19 mouse cellular contexts compared by ENCODE assay signal in genomic region chr19:42075051-42075450, GRCm38 (mm10). TPM values are rescaled to one million over a fixed set of nuclear protein-coding genes. Genes with fewer than 3 reads are reported as not detected.
DNase-seq lines count a peak whose midpoint lies in the region; ATAC-seq and TF ChIP-seq lines count a peak whose summit lies in the region.
"Had no signal": no experiment of that assay in that cellular context is flagged by ENCODE, and none has a peak within 500 bp of the region (broad histone marks: within the 10 kb centered on the region; RNA-seq: fewer than 3 reads in every experiment).

No protein-coding gene starts in this region.

- H3K9me3 ChIP-seq in forebrain, embryonic 12.5 days, result no peaks in the 10 kb centered on the region
- H3K9me3 ChIP-seq in forebrain, embryonic 10.5 days, result no peaks in the 10 kb centered on the region
- H3K9me3 ChIP-seq in heart, embryonic 11.5 days (replicated peaks; ENCODE audit: control insufficient read depth, low read length), result no peaks in the 10 kb centered on the region
- no peaks in the 10 kb centered on the region for H3K9me3 ChIP-seq in intestine, postnatal 0 days (ENCODE audit: control insufficient read depth)
- no peaks in the 10 kb centered on the region for H3K9me3 ChIP-seq in intestine, embryonic 16.5 days (ENCODE audit: control insufficient read depth, low read length)
- no peaks in the 10 kb centered on the region for H3K9me3 ChIP-seq in midbrain, embryonic 11.5 days (ENCODE audit: control insufficient read depth, low read length)
- no peaks in the 10 kb centered on the region for H3K9me3 ChIP-seq in midbrain, embryonic 15.5 days
- H3K9me3 ChIP-seq: embryonic facial prominence, embryonic 10.5 days; forebrain, embryonic 15.5 days; heart, embryonic 13.5 days; hindbrain, embryonic 13.5 days; intestine, embryonic 15.5 days had no signal

- no peak for DNase-seq in forebrain, embryonic 10.5 days (ENCODE audit: extremely low spot score, low spot score)
- DNase-seq in heart, adult 11 months, result peak; percentile 96
- peak; percentile 19 for DNase-seq in midbrain, embryonic 11.5 days (ENCODE audit: low spot score, missing footprints)
- DNase-seq: adrenal gland, postnatal 25 days; cerebellum, adult 2 months; cerebellum, postnatal 10 days had no signal

- H3K27me3 ChIP-seq in forebrain, embryonic 12.5 days, result no peaks in the 10 kb centered on the region
- H3K27me3 ChIP-seq in forebrain, embryonic 10.5 days (ENCODE audit: poor library complexity, severe bottlenecking), result no peaks in the 10 kb centered on the region
- no peaks in the 10 kb centered on the region for H3K27me3 ChIP-seq in heart, embryonic 11.5 days (ENCODE audit: control insufficient read depth, insufficient read depth, low read length)
- no peaks in the 10 kb centered on the region for H3K27me3 ChIP-seq in intestine, postnatal 0 days (replicated peaks; ENCODE audit: control insufficient read depth, insufficient read depth, low read length)
- no peaks in the 10 kb centered on the region for H3K27me3 ChIP-seq in intestine, embryonic 16.5 days (replicated peaks; ENCODE audit: control insufficient read depth, insufficient read depth, low read length)
- no peaks in the 10 kb centered on the region for H3K27me3 ChIP-seq in midbrain, embryonic 11.5 days (ENCODE audit: control insufficient read depth, insufficient read depth, low read length)
- no peaks in the 10 kb centered on the region for H3K27me3 ChIP-seq in midbrain, embryonic 15.5 days (replicated peaks)
- H3K27me3 ChIP-seq: forebrain, embryonic 15.5 days; heart, embryonic 13.5 days; hindbrain, embryonic 13.5 days; intestine, embryonic 15.5 days had no signal

- peak overlapping the region; percentile 17; the same call in 1 of the 2 replicates for H3K9ac ChIP-seq in forebrain, embryonic 12.5 days
- no peak overlapping the region for H3K9ac ChIP-seq in heart, embryonic 11.5 days (ENCODE audit: low read depth, low read length)
- H3K9ac ChIP-seq in intestine, postnatal 0 days (ENCODE audit: low read depth, low read length), result 0 out of 2 replicates have a peak overlapping the region, but pooled peaks have one; percentile 17
- no peak overlapping the region for H3K9ac ChIP-seq in intestine, embryonic 16.5 days (ENCODE audit: low read depth, low read length)
- H3K9ac ChIP-seq in midbrain, embryonic 11.5 days (ENCODE audit: low read length), result no peak overlapping the region
- no peak overlapping the region for H3K9ac ChIP-seq in midbrain, embryonic 15.5 days
- H3K9ac ChIP-seq: forebrain, embryonic 15.5 days; heart, embryonic 13.5 days; hindbrain, embryonic 13.5 days; intestine, embryonic 15.5 days had no signal

- ATAC-seq in forebrain, embryonic 12.5 days (ENCODE audit: low FRiP score), result no peak
- no peak for ATAC-seq in heart, embryonic 11.5 days (replicated peaks; ENCODE audit: insufficient number of reproducible peaks, low FRiP score, low TSS enrichment)
- ATAC-seq in intestine, postnatal 0 days, result no peak
- ATAC-seq in intestine, embryonic 16.5 days, result no peak
- no peak for ATAC-seq in midbrain, embryonic 11.5 days (ENCODE audit: low FRiP score)
- ATAC-seq in midbrain, embryonic 15.5 days (replicated peaks), result no peak
- ATAC-seq: forebrain, embryonic 15.5 days; intestine, embryonic 15.5 days had no signal

- no peak overlapping the region for H3K27ac ChIP-seq in forebrain, embryonic 12.5 days
- no peak overlapping the region for H3K27ac ChIP-seq in forebrain, embryonic 10.5 days
- no peak overlapping the region for H3K27ac ChIP-seq in heart, embryonic 11.5 days (ENCODE audit: low read depth, low read length)
- H3K27ac ChIP-seq in intestine, postnatal 0 days (ENCODE audit: low read depth, low read length), result no peak overlapping the region
- no peak overlapping the region for H3K27ac ChIP-seq in intestine, embryonic 16.5 days (ENCODE audit: low read length)
- H3K27ac ChIP-seq in midbrain, embryonic 11.5 days (ENCODE audit: low read depth, low read length), result no peak overlapping the region
- H3K27ac ChIP-seq in midbrain, embryonic 15.5 days, result no peak overlapping the region
- H3K27ac ChIP-seq: embryonic facial prominence, embryonic 10.5 days; forebrain, embryonic 15.5 days; heart, embryonic 13.5 days; hindbrain, embryonic 13.5 days; intestine, embryonic 15.5 days had no signal

- H3K36me3 ChIP-seq in forebrain, embryonic 12.5 days (replicated peaks), result peaks cover 39% of the 10 kb centered on the region
- peaks cover 45% of the 10 kb centered on the region for H3K36me3 ChIP-seq in forebrain, embryonic 10.5 days (replicated peaks)
- no peaks in the 10 kb centered on the region for H3K36me3 ChIP-seq in heart, embryonic 11.5 days (ENCODE audit: control insufficient read depth, insufficient read depth, low read length)
- H3K36me3 ChIP-seq in intestine, postnatal 0 days (ENCODE audit: control insufficient read depth, insufficient read depth), result no peaks in the 10 kb centered on the region
- H3K36me3 ChIP-seq in intestine, embryonic 16.5 days (ENCODE audit: control insufficient read depth, insufficient read depth, low read length), result no peaks in the 10 kb centered on the region
- H3K36me3 ChIP-seq in midbrain, embryonic 11.5 days (ENCODE audit: control insufficient read depth, insufficient read depth, low read length), result peaks cover 8% of the 10 kb centered on the region; the same call in 1 of the 2 replicates
- peaks cover 20% of the 10 kb centered on the region for H3K36me3 ChIP-seq in midbrain, embryonic 15.5 days (replicated peaks)
- H3K36me3 ChIP-seq: intestine, embryonic 15.5 days had no signal

- H3K4me2 ChIP-seq in forebrain, embryonic 12.5 days, result no peak overlapping the region
- H3K4me2 ChIP-seq in heart, embryonic 11.5 days, result no peak overlapping the region
- no peak overlapping the region for H3K4me2 ChIP-seq in intestine, postnatal 0 days (replicated peaks; ENCODE audit: low read depth)
- H3K4me2 ChIP-seq in intestine, embryonic 16.5 days (ENCODE audit: low read depth, low read length), result no peak overlapping the region
- no peak overlapping the region for H3K4me2 ChIP-seq in midbrain, embryonic 11.5 days
- no peak overlapping the region for H3K4me2 ChIP-seq in midbrain, embryonic 15.5 days
- H3K4me2 ChIP-seq: forebrain, embryonic 15.5 days; heart, embryonic 13.5 days; hindbrain, embryonic 13.5 days; intestine, embryonic 15.5 days had no signal

- no peak overlapping the region for H3K4me3 ChIP-seq in forebrain, embryonic 12.5 days (replicated peaks)
- H3K4me3 ChIP-seq in forebrain, embryonic 10.5 days, result no peak overlapping the region
- no peak overlapping the region for H3K4me3 ChIP-seq in heart, embryonic 11.5 days (ENCODE audit: low read depth, low read length)
- H3K4me3 ChIP-seq in intestine, postnatal 0 days (ENCODE audit: low read depth, low read length), result no peak overlapping the region
- H3K4me3 ChIP-seq in intestine, embryonic 16.5 days (ENCODE audit: low read length), result no peak overlapping the region
- H3K4me3 ChIP-seq in midbrain, embryonic 11.5 days (ENCODE audit: low read depth, low read length), result no peak overlapping the region
- no peak overlapping the region for H3K4me3 ChIP-seq in midbrain, embryonic 15.5 days
- H3K4me3 ChIP-seq: embryonic facial prominence, embryonic 10.5 days; forebrain, embryonic 15.5 days; heart, embryonic 13.5 days; hindbrain, embryonic 13.5 days; intestine, embryonic 15.5 days had no signal

- no peaks in the 10 kb centered on the region for H3K4me1 ChIP-seq in forebrain, embryonic 12.5 days
- 0 out of 2 replicates have a peak, but pooled peaks cover 2% of the 10 kb centered on the region for H3K4me1 ChIP-seq in forebrain, embryonic 10.5 days
- H3K4me1 ChIP-seq in heart, embryonic 11.5 days (ENCODE audit: control insufficient read depth, insufficient read depth, low read length), result no peaks in the 10 kb centered on the region
- peaks cover 4% of the 10 kb centered on the region; the same call in 1 of the 2 replicates for H3K4me1 ChIP-seq in intestine, postnatal 0 days (replicated peaks; ENCODE audit: control insufficient read depth, insufficient read depth, low read length)
- H3K4me1 ChIP-seq in intestine, embryonic 16.5 days (ENCODE audit: control insufficient read depth, insufficient read depth, low read length), result peaks cover 6% of the 10 kb centered on the region; the same call in 1 of the 2 replicates
- H3K4me1 ChIP-seq in midbrain, embryonic 11.5 days (ENCODE audit: control insufficient read depth, insufficient read depth, low read length), result no peaks in the 10 kb centered on the region
- no peaks in the 10 kb centered on the region for H3K4me1 ChIP-seq in midbrain, embryonic 15.5 days
- H3K4me1 ChIP-seq: embryonic facial prominence, embryonic 10.5 days; forebrain, embryonic 15.5 days; heart, embryonic 13.5 days; hindbrain, embryonic 13.5 days; intestine, embryonic 15.5 days had no signal

- no peak for TF ChIP-seq CTCF in intestine, postnatal 0 days (IDR thresholded peaks at IDR 0.05; ENCODE audit: low read depth)

- 92% methylated on average over 2 of the region's 2 CpGs for WGBS in forebrain, embryonic 12.5 days
- 87% methylated on average over 2 of the region's 2 CpGs for WGBS in forebrain, embryonic 10.5 days
- WGBS in heart, embryonic 11.5 days (ENCODE audit: insufficient replicate concordance), result 71% methylated on average over 2 of the region's 2 CpGs
- 84% methylated on average over 2 of the region's 2 CpGs for WGBS in intestine, postnatal 0 days
- 83% methylated on average over 2 of the region's 2 CpGs for WGBS in intestine, embryonic 16.5 days
- WGBS in midbrain, embryonic 11.5 days, result 90% methylated on average over 2 of the region's 2 CpGs
- WGBS in midbrain, embryonic 15.5 days, result 85% methylated on average over 2 of the region's 2 CpGs

RNA-seq across cellular contexts. Expression of gene Morn4, which starts 11.1 kb away (rescaled TPM):
- polyA plus RNA-seq in forebrain, embryonic 12.5 days (2016; fragmentation: Nextera tagmentation; extraction: Ambion mirVana), result 73.4 and 75.1 TPM in 2 replicates
- 43.1 and 43.4 TPM in 2 replicates for polyA plus RNA-seq in forebrain, embryonic 10.5 days (2016; fragmentation: Nextera tagmentation; extraction: Ambion mirVana)
- 17.7 and 18.7 TPM in 2 replicates for polyA plus RNA-seq in heart, embryonic 11.5 days (2014; fragmentation: Nextera tagmentation; extraction: Ambion mirVana)
- polyA plus RNA-seq in intestine, postnatal 0 days (2015; fragmentation: Nextera tagmentation; extraction: Ambion mirVana), result 14.5 and 15.9 TPM in 2 replicates
- 13.9 and 15.8 TPM in 2 replicates for polyA plus RNA-seq in intestine, embryonic 16.5 days (2015; fragmentation: Nextera tagmentation; extraction: Ambion mirVana)
- polyA plus RNA-seq in midbrain, embryonic 11.5 days (2014; fragmentation: Nextera tagmentation; extraction: Ambion mirVana), result 65.1 and 65.6 TPM in 2 replicates
- 154 and 162 TPM in 2 replicates for polyA plus RNA-seq in midbrain, embryonic 15.5 days (2015; fragmentation: Nextera tagmentation; extraction: Ambion mirVana)

RNA-seq across cellular contexts. Expression of gene Pi4k2a, which starts 15.2 kb away (rescaled TPM):
- 31.0 and 32.0 TPM in 2 replicates for polyA plus RNA-seq in forebrain, embryonic 12.5 days (2016; fragmentation: Nextera tagmentation; extraction: Ambion mirVana)
- 21.3 and 23.3 TPM in 2 replicates for polyA plus RNA-seq in forebrain, embryonic 10.5 days (2016; fragmentation: Nextera tagmentation; extraction: Ambion mirVana)
- 14.6 and 16.3 TPM in 2 replicates for polyA plus RNA-seq in heart, embryonic 11.5 days (2014; fragmentation: Nextera tagmentation; extraction: Ambion mirVana)
- 47.2 and 52.2 TPM in 2 replicates for polyA plus RNA-seq in intestine, postnatal 0 days (2015; fragmentation: Nextera tagmentation; extraction: Ambion mirVana)
- polyA plus RNA-seq in intestine, embryonic 16.5 days (2015; fragmentation: Nextera tagmentation; extraction: Ambion mirVana), result 6.4 and 6.6 TPM in 2 replicates
- 19.9 and 22.1 TPM in 2 replicates for polyA plus RNA-seq in midbrain, embryonic 11.5 days (2014; fragmentation: Nextera tagmentation; extraction: Ambion mirVana)
- 30.1 and 30.6 TPM in 2 replicates for polyA plus RNA-seq in midbrain, embryonic 15.5 days (2015; fragmentation: Nextera tagmentation; extraction: Ambion mirVana)

RNA-seq across cellular contexts. Expression of gene 4933411K16Rik, which starts 23.0 kb away (rescaled TPM):
- polyA plus RNA-seq in forebrain, embryonic 12.5 days (2016; fragmentation: Nextera tagmentation; extraction: Ambion mirVana), result 0.14 TPM in 2 replicates
- polyA plus RNA-seq in forebrain, embryonic 10.5 days (2016; fragmentation: Nextera tagmentation; extraction: Ambion mirVana), result not detected in 2 replicates
- not detected in 2 replicates for polyA plus RNA-seq in heart, embryonic 11.5 days (2014; fragmentation: Nextera tagmentation; extraction: Ambion mirVana)
- 0.08 TPM in 1 of 2 replicates, not detected in the other for polyA plus RNA-seq in intestine, postnatal 0 days (2015; fragmentation: Nextera tagmentation; extraction: Ambion mirVana)
- polyA plus RNA-seq in intestine, embryonic 16.5 days (2015; fragmentation: Nextera tagmentation; extraction: Ambion mirVana), result 0.16 TPM in 1 of 2 replicates, not detected in the other
- 0.10 TPM in 1 of 2 replicates, not detected in the other for polyA plus RNA-seq in midbrain, embryonic 11.5 days (2014; fragmentation: Nextera tagmentation; extraction: Ambion mirVana)
- polyA plus RNA-seq in midbrain, embryonic 15.5 days (2015; fragmentation: Nextera tagmentation; extraction: Ambion mirVana), result not detected in 2 replicates
- polyA plus RNA-seq: embryonic facial prominence, embryonic 14.5 days; forebrain, embryonic 15.5 days; heart, embryonic 13.5 days; heart, postnatal 0 days; hindbrain, embryonic 13.5 days; intestine, embryonic 15.5 days had no signal

RNA-seq across cellular contexts. Expression of gene Hoga1, which starts 29.6 kb away (rescaled TPM):
- 1.1 and 1.5 TPM in 2 replicates for polyA plus RNA-seq in forebrain, embryonic 12.5 days (2016; fragmentation: Nextera tagmentation; extraction: Ambion mirVana)
- polyA plus RNA-seq in forebrain, embryonic 10.5 days (2016; fragmentation: Nextera tagmentation; extraction: Ambion mirVana), result 0.95 and 1.3 TPM in 2 replicates
- polyA plus RNA-seq in heart, embryonic 11.5 days (2014; fragmentation: Nextera tagmentation; extraction: Ambion mirVana), result 0.72 and 1.6 TPM in 2 replicates
- polyA plus RNA-seq in intestine, postnatal 0 days (2015; fragmentation: Nextera tagmentation; extraction: Ambion mirVana), result 16.2 and 17.6 TPM in 2 replicates
- 2.2 and 2.7 TPM in 2 replicates for polyA plus RNA-seq in intestine, embryonic 16.5 days (2015; fragmentation: Nextera tagmentation; extraction: Ambion mirVana)
- 0.80 and 1.2 TPM in 2 replicates for polyA plus RNA-seq in midbrain, embryonic 11.5 days (2014; fragmentation: Nextera tagmentation; extraction: Ambion mirVana)
- polyA plus RNA-seq in midbrain, embryonic 15.5 days (2015; fragmentation: Nextera tagmentation; extraction: Ambion mirVana), result 1.1 and 1.3 TPM in 2 replicates

RNA-seq across cellular contexts. Expression of gene Ankrd2, which starts 39.3 kb away (rescaled TPM):
- 0.28 and 0.49 TPM in 2 replicates for polyA plus RNA-seq in forebrain, embryonic 12.5 days (2016; fragmentation: Nextera tagmentation; extraction: Ambion mirVana)
- polyA plus RNA-seq in forebrain, embryonic 10.5 days (2016; fragmentation: Nextera tagmentation; extraction: Ambion mirVana), result 0.42 TPM in 1 of 2 replicates, not detected in the other
- polyA plus RNA-seq in heart, embryonic 11.5 days (2014; fragmentation: Nextera tagmentation; extraction: Ambion mirVana), result not detected in 2 replicates
- 0.42 TPM in 1 of 2 replicates, not detected in the other for polyA plus RNA-seq in intestine, postnatal 0 days (2015; fragmentation: Nextera tagmentation; extraction: Ambion mirVana)
- polyA plus RNA-seq in intestine, embryonic 16.5 days (2015; fragmentation: Nextera tagmentation; extraction: Ambion mirVana), result 0.16 TPM in 1 of 2 replicates, not detected in the other
- not detected in 2 replicates for polyA plus RNA-seq in midbrain, embryonic 11.5 days (2014; fragmentation: Nextera tagmentation; extraction: Ambion mirVana)
- 0.56 and 0.83 TPM in 2 replicates for polyA plus RNA-seq in midbrain, embryonic 15.5 days (2015; fragmentation: Nextera tagmentation; extraction: Ambion mirVana)
- polyA plus RNA-seq: heart, embryonic 13.5 days; kidney, embryonic 16.5 days had no signal

Comparison
In these comparisons a context has a peak if more than half of its experiments do, and no peak if none do; other contexts are left out.
1. H3K9ac ChIP-seq: peak in forebrain, embryonic 12.5 days (single experiment) and intestine, postnatal 0 days (single experiment); none in heart, embryonic 11.5 days (single experiment), intestine, embryonic 16.5 days (single experiment), midbrain, embryonic 11.5 days (single experiment) and midbrain, embryonic 15.5 days (single experiment).